ENCODE assay signal across 31 mouse cellular contexts in genomic region chr7:140329766-140330304, GRCm38 (mm10). TPM values are rescaled to one million over a fixed set of nuclear protein-coding genes. Genes with fewer than 3 reads are reported as not detected.
"Had no signal": no experiment of that assay in that cellular context is flagged by ENCODE, and none has a peak within 500 bp of the region (broad histone marks: within the 10 kb centered on the region; RNA-seq: fewer than 3 reads in every experiment).

No protein-coding gene starts in this region.

- H3K36me3 ChIP-seq: limb, embryonic 10.5 days; limb, embryonic 13.5 days; liver, embryonic 12.5 days; liver, embryonic 15.5 days; lung, embryonic 15.5 days; midbrain, embryonic 10.5 days; midbrain, embryonic 13.5 days; neural tube, embryonic 13.5 days; stomach, embryonic 15.5 days had no signal

- ATAC-seq: liver, embryonic 12.5 days; midbrain, embryonic 13.5 days had no signal

- H3K27ac ChIP-seq: left cerebral cortex, adult 2 months; limb, embryonic 10.5 days; limb, embryonic 13.5 days; liver, embryonic 12.5 days; liver, embryonic 15.5 days; lung, embryonic 15.5 days; midbrain, embryonic 10.5 days; midbrain, embryonic 13.5 days; neural tube, embryonic 13.5 days; stomach, embryonic 15.5 days had no signal

- H3K27me3 ChIP-seq: limb, embryonic 13.5 days; liver, embryonic 12.5 days; liver, embryonic 15.5 days; lung, embryonic 15.5 days; midbrain, embryonic 13.5 days; neural tube, embryonic 13.5 days; stomach, embryonic 15.5 days had no signal

- H3K9me3 ChIP-seq: limb, embryonic 10.5 days; limb, embryonic 13.5 days; liver, embryonic 12.5 days; liver, embryonic 15.5 days; lung, embryonic 15.5 days; megakaryocyte, embryonic 14.5 days; midbrain, embryonic 10.5 days; midbrain, embryonic 13.5 days; neural tube, embryonic 13.5 days; stomach, embryonic 15.5 days had no signal

- H3K4me3 ChIP-seq: left cerebral cortex, adult 2 months; limb, embryonic 10.5 days; limb, embryonic 13.5 days; liver, embryonic 12.5 days; liver, embryonic 15.5 days; lung, embryonic 15.5 days; megakaryocyte, embryonic 14.5 days; midbrain, embryonic 10.5 days; midbrain, embryonic 13.5 days; neural tube, embryonic 13.5 days; stomach, embryonic 15.5 days had no signal

- H3K9ac ChIP-seq: limb, embryonic 13.5 days; liver, embryonic 12.5 days; liver, embryonic 15.5 days; lung, embryonic 15.5 days; midbrain, embryonic 13.5 days; neural tube, embryonic 13.5 days; stomach, embryonic 15.5 days had no signal

- DNase-seq: kidney, adult 18-20 months; kidney, adult 9 months; kidney, postnatal 14 days; kidney, postnatal 4 days; layer of hippocampus, adult 9-11 months; layer of hippocampus, postnatal 36 days; liver; lung, adult 18-20 months; lung, postnatal 10 days; lung, postnatal 36 days; retina, postnatal 1 day; right cerebral cortex, postnatal 25 days; spleen, adult 18-20 months; thymus, adult 18-20 months; thymus, postnatal 36 days had no signal

- H3K4me1 ChIP-seq: limb, embryonic 10.5 days; limb, embryonic 13.5 days; liver, embryonic 12.5 days; liver, embryonic 15.5 days; lung, embryonic 15.5 days; megakaryocyte, embryonic 14.5 days; midbrain, embryonic 10.5 days; midbrain, embryonic 13.5 days; neural tube, embryonic 13.5 days; stomach, embryonic 15.5 days had no signal

- H3K4me2 ChIP-seq: limb, embryonic 13.5 days; liver, embryonic 12.5 days; liver, embryonic 15.5 days; lung, embryonic 15.5 days; midbrain, embryonic 13.5 days; neural tube, embryonic 13.5 days; stomach, embryonic 15.5 days had no signal

RNA-seq across cellular contexts. Expression of gene Olfr527, which starts 4.0 kb away (rescaled TPM):
- total RNA-seq: layer of hippocampus, adult 18-20 months; layer of hippocampus, postnatal 36 days; left cerebral cortex, adult 2 months; left cerebral cortex, postnatal 14 days; neutrophil, adult 5-6 weeks had no signal
- polyA plus RNA-seq: kidney, embryonic 16.5 days; limb, embryonic 10.5 days; limb, embryonic 13.5 days; liver, embryonic 12.5 days; liver, embryonic 15.5 days; lung, embryonic 15.5 days; midbrain, embryonic 10.5 days; midbrain, embryonic 13.5 days; neural tube, embryonic 13.5 days; stomach, embryonic 15.5 days; urinary bladder, adult 2 months had no signal

RNA-seq across cellular contexts. Expression of gene Olfr525, which starts 9.2 kb away (rescaled TPM):
- total RNA-seq: layer of hippocampus, adult 18-20 months; layer of hippocampus, postnatal 36 days; left cerebral cortex, adult 2 months; left cerebral cortex, postnatal 14 days; neutrophil, adult 5-6 weeks had no signal
- polyA plus RNA-seq: kidney, embryonic 16.5 days; limb, embryonic 10.5 days; limb, embryonic 13.5 days; liver, embryonic 12.5 days; liver, embryonic 15.5 days; lung, embryonic 15.5 days; midbrain, embryonic 10.5 days; midbrain, embryonic 13.5 days; neural tube, embryonic 13.5 days; stomach, embryonic 15.5 days; urinary bladder, adult 2 months had no signal

RNA-seq across cellular contexts. Expression of gene Olfr60, which starts 31.6 kb away (rescaled TPM):
- total RNA-seq: layer of hippocampus, adult 18-20 months; layer of hippocampus, postnatal 36 days; left cerebral cortex, adult 2 months; left cerebral cortex, postnatal 14 days; neutrophil, adult 5-6 weeks had no signal
- polyA plus RNA-seq: kidney, embryonic 16.5 days; limb, embryonic 10.5 days; limb, embryonic 13.5 days; liver, embryonic 12.5 days; liver, embryonic 15.5 days; lung, embryonic 15.5 days; midbrain, embryonic 10.5 days; midbrain, embryonic 13.5 days; neural tube, embryonic 13.5 days; stomach, embryonic 15.5 days had no signal

RNA-seq across cellular contexts. Expression of gene Olfr530, which starts 46.3 kb away (rescaled TPM):
- total RNA-seq: layer of hippocampus, adult 18-20 months; layer of hippocampus, postnatal 36 days; left cerebral cortex, adult 2 months; left cerebral cortex, postnatal 14 days; neutrophil, adult 5-6 weeks had no signal
- polyA plus RNA-seq: kidney, embryonic 16.5 days; limb, embryonic 10.5 days; limb, embryonic 13.5 days; liver, embryonic 12.5 days; liver, embryonic 15.5 days; lung, embryonic 15.5 days; midbrain, embryonic 10.5 days; midbrain, embryonic 13.5 days; neural tube, embryonic 13.5 days; stomach, embryonic 15.5 days; urinary bladder, adult 2 months had no signal
